Mouse (Mus musculus): ENCODE results near the gene Zfp646. TPM values are rescaled to one million over a fixed set of nuclear protein-coding genes. Genes with fewer than 3 reads are reported as not detected.

The Zfp646 gene
- total and polyA plus RNA-seq, 3 experiments: 10.6 to 25.3 (median 18.8) TPM

GRCm38 (mm10) chr7:127922451-127923275 is 46.6 kb downstream of the Zfp646 start:
- Histone ChIP-seq H3K4me3 (replicated peaks in 1 of 3; ENCODE audit: low read depth in 2 of 3, low read length in 2 of 3, poor library complexity in 1 of 3) (no peak overlapping the region), H3K79me2 (replicated peaks; ENCODE audit: control insufficient read depth, extremely low read depth, insufficient read depth, poor library complexity, severe bottlenecking) (no peaks in the 10 kb centered on the region), H3K27me3 (replicated peaks) (no peaks in the 10 kb centered on the region), H3K27ac (ENCODE audit: insufficient read depth, low read depth) (peak overlapping the region; percentile 9; the same call in 1 of the 2 replicates), H3K4me2 (ENCODE audit: insufficient read depth, low read depth, poor library complexity, severe bottlenecking) (no peak overlapping the region), H3K9me3 (replicated peaks; ENCODE audit: low read length) (no peaks in the 10 kb centered on the region), H3K4me1 (ENCODE audit: control insufficient read depth in 1 of 2, insufficient read depth in 2 of 2) (peaks cover 5 to 20% of the 10 kb centered on the region in 2 experiments), H3K9ac (ENCODE audit: insufficient read depth, low read depth) (no peak overlapping the region), H3K36me3 (replicated peaks in 1 of 2; ENCODE audit: control insufficient read depth in 1 of 2, insufficient read depth in 1 of 2, low read length in 1 of 2) (peaks cover 24 to 67% of the 10 kb centered on the region in 2 experiments)
- DNase-seq (ENCODE audit: extremely low read depth): peak; percentile 45
- no peak for TF ChIP-seq POLR2A (IDR thresholded peaks at IDR 0.05; ENCODE audit: low read depth, low read length)
- 0 out of 2 replicates have a peak, but pooled peaks have one; percentile 9 for TF ChIP-seq ELF1 (IDR thresholded peaks at IDR 0.05; ENCODE audit: low read depth, low read length)
- dilution Hi-C loops (cut with MboI; ENCODE audit: extremely low pct_ligation_motif_present, extremely low pct_unique_long_range_greater_than_20kb, low sequenced_read_pairs) (no loop called here), in situ Hi-C loops (cut with MboI; ENCODE audit: low pct_ligation_motif_present, low pct_unique_long_range_greater_than_20kb, low sequenced_read_pairs) (loop anchor here (10.0 kb wide), 1 partner anchor 1218 kb away; the partner anchor contains the start of gene Coro1a)

DNA sequence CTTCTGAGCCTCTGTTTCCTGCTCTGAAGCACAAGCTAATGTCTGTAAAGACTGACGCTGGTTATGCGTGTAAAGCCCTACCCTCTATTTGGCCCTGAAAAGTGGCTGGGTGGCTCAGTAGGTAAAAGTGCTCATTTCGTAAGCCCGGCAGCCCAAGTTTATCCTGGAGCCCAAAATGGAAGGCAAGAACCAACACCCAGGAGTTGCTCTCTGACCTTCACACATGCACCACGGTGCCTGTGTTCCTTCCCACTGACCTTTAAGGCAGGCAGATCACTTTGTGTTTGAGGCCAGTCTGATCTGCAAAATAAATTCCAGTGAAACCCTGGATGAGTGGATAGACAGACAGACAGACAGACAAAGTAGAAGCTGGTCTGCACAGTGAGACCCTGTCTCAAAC is 47.7 kb downstream of the Zfp646 start:
- Histone ChIP-seq H3K79me2 (replicated peaks; ENCODE audit: control insufficient read depth, extremely low read depth, insufficient read depth, poor library complexity, severe bottlenecking) (no peaks in the 10 kb centered on the region), H3K4me3 (replicated peaks in 1 of 3; ENCODE audit: low read depth in 2 of 3, low read length in 2 of 3, poor library complexity in 1 of 3) (no peak overlapping the region), H3K27ac (ENCODE audit: insufficient read depth, low read depth) (no peak overlapping the region), H3K9me3 (replicated peaks; ENCODE audit: low read length) (no peaks in the 10 kb centered on the region), H3K4me2 (ENCODE audit: insufficient read depth, low read depth, poor library complexity, severe bottlenecking) (no peak overlapping the region), H3K27me3 (replicated peaks) (no peaks in the 10 kb centered on the region), H3K4me1 (ENCODE audit: control insufficient read depth in 1 of 2, insufficient read depth in 2 of 2) (peaks cover 5 to 19% of the 10 kb centered on the region in 2 experiments), H3K9ac (ENCODE audit: insufficient read depth, low read depth) (no peak overlapping the region), H3K36me3 (replicated peaks in 1 of 2; ENCODE audit: control insufficient read depth in 1 of 2, insufficient read depth in 1 of 2, low read length in 1 of 2) (peaks cover 24 to 67% of the 10 kb centered on the region in 2 experiments)
- dilution Hi-C loops (cut with MboI; ENCODE audit: extremely low pct_ligation_motif_present, extremely low pct_unique_long_range_greater_than_20kb, low sequenced_read_pairs) (no loop called here), in situ Hi-C loops (cut with MboI; ENCODE audit: low pct_ligation_motif_present, low pct_unique_long_range_greater_than_20kb, low sequenced_read_pairs) (loop anchor here (10.0 kb wide), 1 partner anchor 1219 kb away; the partner anchor contains the start of gene Coro1a)
- no peak for DNase-seq (ENCODE audit: extremely low read depth)
- TF ChIP-seq NELFE (IDR thresholded peaks at IDR 0.05; ENCODE audit: low read depth, low read length) (no peak), USF1 (IDR thresholded peaks at IDR 0.05; ENCODE audit: low read depth, low read length) (no peak), ZNF384 (IDR thresholded peaks at IDR 0.05; ENCODE audit: low read depth, low read length) (no peak), GABPA (IDR thresholded peaks at IDR 0.05; ENCODE audit: insufficient replicate concordance, low read depth, low read length) (no peak), BHLHE40 (IDR thresholded peaks at IDR 0.05; ENCODE audit: low read depth, low read length) (no peak), E2F4 (IDR thresholded peaks at IDR 0.05; ENCODE audit: insufficient replicate concordance, low read depth, low read length) (no peak)

DNA sequence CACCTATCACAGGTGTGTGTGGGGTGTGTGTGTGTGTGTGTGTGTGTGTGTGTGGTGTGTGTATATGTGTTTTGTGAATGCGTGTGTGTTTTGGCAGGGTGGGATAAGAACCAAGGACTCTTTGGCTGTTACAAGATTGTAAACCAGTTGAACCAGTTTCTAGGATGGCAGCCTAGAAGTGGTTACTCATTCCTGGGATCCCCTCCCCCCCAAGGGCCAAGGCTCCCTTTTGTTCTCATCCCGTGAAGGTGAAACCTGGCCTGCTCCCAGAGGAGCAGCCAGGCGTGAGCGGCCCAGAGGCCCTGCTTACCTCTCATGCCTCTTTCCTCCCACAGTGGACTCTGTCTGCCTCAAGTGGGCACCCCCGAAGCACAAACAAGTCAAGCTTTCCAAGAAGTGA is 49.2 kb downstream of the Zfp646 start:
- H3K36me3 ChIP-seq (replicated peaks in 1 of 2; ENCODE audit: control insufficient read depth in 1 of 2, insufficient read depth in 1 of 2, low read length in 1 of 2): peaks cover 24 to 60% of the 10 kb centered on the region in 2 experiments

More for the DNA sequence above, 49.2 kb downstream of the Zfp646 start:
- no peaks in the 10 kb centered on the region for H3K27me3 ChIP-seq (replicated peaks)
- peaks cover 5 to 26% of the 10 kb centered on the region in 2 experiments for H3K4me1 ChIP-seq (ENCODE audit: control insufficient read depth in 1 of 2, insufficient read depth in 2 of 2)
- no peak for DNase-seq (ENCODE audit: extremely low read depth)
- TF ChIP-seq EP300 (IDR thresholded peaks at IDR 0.05; ENCODE audit: low read length) (no peak), ZNF384 (IDR thresholded peaks at IDR 0.05; ENCODE audit: low read depth, low read length) (no peak), MEF2A (IDR thresholded peaks at IDR 0.05; ENCODE audit: borderline replicate concordance, low read depth, low read length) (no peak), NRF1 (IDR thresholded peaks at IDR 0.05; ENCODE audit: low read depth, low read length) (no peak), ELF1 (IDR thresholded peaks at IDR 0.05; ENCODE audit: low read depth, low read length) (no peak), TBP (conservative IDR thresholded peaks at IDR 0.05; ENCODE audit: low read depth, low read length) (no peak), ZMIZ1 (IDR thresholded peaks at IDR 0.05; ENCODE audit: low read depth, low read length) (no peak), TCF12 (IDR thresholded peaks at IDR 0.05; ENCODE audit: low read depth, low read length) (no peak)
- no peaks in the 10 kb centered on the region for H3K79me2 ChIP-seq (replicated peaks; ENCODE audit: control insufficient read depth, extremely low read depth, insufficient read depth, poor library complexity, severe bottlenecking)
- no peak overlapping the region for H3K9ac ChIP-seq (ENCODE audit: insufficient read depth, low read depth)
- dilution Hi-C loops (cut with MboI; ENCODE audit: extremely low pct_ligation_motif_present, extremely low pct_unique_long_range_greater_than_20kb, low sequenced_read_pairs) (no loop called here), in situ Hi-C loops (cut with MboI; ENCODE audit: low pct_ligation_motif_present, low pct_unique_long_range_greater_than_20kb, low sequenced_read_pairs) (loop anchor here (10.0 kb wide), 1 partner anchor 1220 kb away; the partner anchor contains the start of gene Coro1a)
- no peak overlapping the region for H3K4me3 ChIP-seq (replicated peaks in 1 of 3; ENCODE audit: low read depth in 2 of 3, low read length in 2 of 3, poor library complexity in 1 of 3)
- no peak overlapping the region for H3K27ac ChIP-seq (ENCODE audit: insufficient read depth, low read depth)
- H3K9me3 ChIP-seq (replicated peaks; ENCODE audit: low read length): no peaks in the 10 kb centered on the region
- H3K4me2 ChIP-seq (ENCODE audit: insufficient read depth, low read depth, poor library complexity, severe bottlenecking): no peak overlapping the region

All from CH12.LX (cell line).